Mouse (Mus musculus) cortical plate, adult 2 months (tissue): ENCODE results near the gene Adamtsl1. TPM values are rescaled to one million over a fixed set of nuclear protein-coding genes. Genes with fewer than 3 reads are reported as not detected.

ENCODE experiments used
- H3K27ac ChIP-seq: fragments of 200-500 bp; 2 replicates; pipeline ENCODE4 v1.5.1; 2012; ENCODE audit warnings: low read length, control low read depth, inconsistent platforms; ENCODE audit not compliant: insufficient read depth
- H3K4me1 ChIP-seq: fragments of 200-500 bp; 2 replicates; pipeline ENCODE4 v1.6.1; 2011; ENCODE audit warnings: low read length; ENCODE audit not compliant: control insufficient read depth, insufficient read depth
- H3K4me3 ChIP-seq: fragments of 200-500 bp; 2 replicates; pipeline ENCODE4 v1.5.1; 2011; ENCODE audit warnings: mild to moderate bottlenecking, low read length, control low read depth; ENCODE audit not compliant: insufficient read depth
- CTCF ChIP-seq: fragments of 200-500 bp; IDR thresholded peaks from 2 replicates; pipeline ENCODE4 v1.5.1; 2011; ENCODE audit warnings: mild to moderate bottlenecking, control low read depth, low read length; ENCODE audit not compliant: insufficient read depth; ENCODE audit errors: extremely low read depth
- POLR2A ChIP-seq: fragments of 200-500 bp; IDR thresholded peaks from 2 replicates; pipeline ENCODE4 v1.6.1; 2011; ENCODE audit warnings: mild to moderate bottlenecking, low read length, control low read depth; ENCODE audit not compliant: insufficient read depth; ENCODE audit errors: extremely low read depth
- polyA plus RNA-seq: library from polyadenylated mRNA; depleted of rRNA; stranded (reverse); fragments of >200 nt; gene quantifications from 2 replicates; pipeline ENCODE4 v1.2.3, GENCODE M21; 2012

Adamtsl1 gene
- polyA plus RNA-seq, 1 experiment, result 2.6 TPM

DNA sequence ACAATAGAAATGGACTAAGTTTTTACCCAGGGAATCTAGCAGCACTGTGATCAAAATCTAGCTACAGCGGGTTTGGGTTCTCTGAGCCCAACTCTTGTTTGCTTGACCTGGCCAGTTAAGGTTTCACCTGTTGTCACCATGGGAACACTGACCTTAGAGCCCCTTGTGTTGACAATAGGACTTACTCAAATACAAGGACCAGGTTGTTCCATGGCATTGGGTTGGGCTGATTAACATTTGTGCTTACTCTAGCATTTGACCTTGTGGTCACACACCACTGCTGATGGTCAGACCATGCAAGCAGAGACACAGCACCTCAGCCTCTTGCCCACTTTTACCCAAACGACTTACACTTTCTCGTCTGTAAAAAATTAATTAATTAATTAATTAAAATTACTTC, 922.4 kb downstream of the Adamtsl1 start:
- no peak overlapping the region for H3K4me3 ChIP-seq
- H3K27ac ChIP-seq, result no peak overlapping the region
- H3K4me1 ChIP-seq, result no peaks in the 10 kb centered on the region
- no peak for TF ChIP-seq POLR2A
- no peak for TF ChIP-seq CTCF

DNA sequence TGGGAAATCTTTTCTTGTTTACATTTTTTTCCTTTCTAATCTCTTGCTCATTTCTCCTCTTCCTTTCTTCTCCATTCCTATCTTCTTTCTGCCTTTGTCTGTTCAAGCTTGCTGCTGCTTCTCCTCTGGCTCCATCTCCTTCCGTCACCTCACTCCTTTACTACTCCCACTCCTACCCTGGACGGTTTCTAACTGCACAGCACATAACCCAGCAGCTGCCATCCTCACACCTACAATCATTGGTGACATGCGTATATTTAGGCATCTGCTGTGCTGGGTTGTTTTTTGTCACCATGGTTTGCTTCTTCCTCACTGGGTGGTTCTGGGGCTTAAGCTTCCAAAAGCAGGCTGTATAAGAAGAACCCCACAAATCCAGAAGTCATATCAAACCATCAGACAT, 936.5 kb downstream of the Adamtsl1 start:
- no peak overlapping the region for H3K4me3 ChIP-seq
- TF ChIP-seq POLR2A (no peak), CTCF (no peak)

DNA sequence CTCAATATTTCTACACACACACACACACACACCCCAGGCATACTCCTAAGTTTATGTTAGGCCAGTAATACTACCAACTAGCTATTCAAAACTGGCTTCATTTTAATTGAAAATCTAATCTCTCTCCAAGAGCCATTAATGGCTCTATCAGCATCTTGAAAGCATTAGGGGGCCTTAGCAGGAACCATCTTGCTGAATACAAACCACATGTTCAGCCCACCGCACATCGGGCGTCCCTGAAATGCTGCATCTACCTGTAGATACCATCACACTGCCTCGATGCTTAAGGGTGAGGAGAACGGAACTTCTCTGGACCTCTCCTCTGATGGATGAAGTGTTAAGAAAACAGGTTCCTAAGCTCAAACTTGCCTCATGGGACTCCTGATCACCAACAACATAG, 950.8 kb downstream of the Adamtsl1 start:
- TF ChIP-seq POLR2A, result no peak
- TF ChIP-seq CTCF, result no peak
- H3K4me1 ChIP-seq, result no peaks in the 10 kb centered on the region
- no peak overlapping the region for H3K27ac ChIP-seq
- H3K4me3 ChIP-seq, result no peak overlapping the region

More for the DNA sequence above, 936.5 kb downstream of the Adamtsl1 start:
- Histone ChIP-seq H3K27ac (no peak overlapping the region), H3K4me1 (no peaks in the 10 kb centered on the region)
